Mouse (Mus musculus) liver, postnatal 0 days (tissue): ENCODE data around the gene Prss16. TPM values are rescaled to one million over a fixed set of nuclear protein-coding genes. Genes with fewer than 3 reads are reported as not detected.

ENCODE experiments used
- ATAC-seq: fragments of 200-750 bp; cut with Nextera tagmentation; 2 replicates; pipeline ENCODE4 v1.8.0; 2017; ENCODE audit warnings: mild to moderate bottlenecking, moderate library complexity
- DNase-seq: peaks from one replicate; pipeline ENCODE4 v3.0.0-alpha.2; 2016
- H3K27ac ChIP-seq: fragments of 300-500 bp; sonication (generic); 2 replicates; pipeline ENCODE4 v1.5.1; 2014; ENCODE audit warnings: antibody characterized with exemption, moderate library complexity, mild to moderate bottlenecking, low read depth
- H3K27me3 ChIP-seq: fragments of 300-500 bp; sonication (generic); 2 replicates; pipeline ENCODE4 v1.6.1; 2014; ENCODE audit warnings: low read length, control low read depth, mixed read lengths; ENCODE audit not compliant: insufficient read depth
- H3K36me3 ChIP-seq: fragments of 300-500 bp; sonication (generic); replicated peaks from 2 replicates; pipeline ENCODE4 v1.6.1; 2014; ENCODE audit warnings: mild to moderate bottlenecking, control low read depth, low read length, moderate library complexity, mixed read lengths; ENCODE audit not compliant: insufficient read depth
- H3K4me1 ChIP-seq: fragments of 300-500 bp; sonication (generic); 2 replicates; pipeline ENCODE4 v1.6.1; 2014; ENCODE audit warnings: antibody characterized with exemption, mild to moderate bottlenecking, control low read depth; ENCODE audit not compliant: insufficient read depth
- H3K4me2 ChIP-seq: fragments of 300-500 bp; sonication (generic); 2 replicates; pipeline ENCODE4 v1.6.1; 2014; ENCODE audit warnings: low read depth, mild to moderate bottlenecking, low read length, moderate library complexity, mixed read lengths
- H3K4me3 ChIP-seq: fragments of 300-500 bp; sonication (generic); 2 replicates; pipeline ENCODE4 v1.5.1; 2014; ENCODE audit warnings: low read depth, low read length
- H3K9ac ChIP-seq: fragments of 300-500 bp; sonication (generic); replicated peaks from 2 replicates; pipeline ENCODE4 v1.6.1; 2014; ENCODE audit warnings: mild to moderate bottlenecking, moderate library complexity
- H3K9me3 ChIP-seq: fragments of 300-500 bp; sonication (generic); 2 replicates; pipeline ENCODE4 v1.6.1; 2016; ENCODE audit warnings: mild to moderate bottlenecking, control low read depth, low read length, mixed read lengths
- CTCF ChIP-seq: sonication (generic); IDR thresholded peaks from 2 replicates; pipeline ENCODE4 v1.5.1; 2016; ENCODE audit warnings: antibody characterized with exemption, low read depth
- EP300 ChIP-seq: IDR thresholded peaks from 2 replicates; pipeline ENCODE4 v1.6.1; 2016; ENCODE audit warnings: antibody characterized with exemption, low read depth, mild to moderate bottlenecking
- WGBS: fragments of 180-500 bp; shearing (Covaris S2); extraction: QIAGEN DNeasy Blood & Tissue Kit; methylation state at CpG from one replicate; pipeline ENCODE4 v1.1.7; 2014; ENCODE audit not compliant: insufficient replicate concordance; 5-methylcytosine and 5-hydroxymethylcytosine counted together
- polyA plus RNA-seq: library from polyadenylated mRNA; unstranded; fragments of >200 nt; fragmentation: Nextera tagmentation; extraction: Ambion mirVana; gene quantifications from 2 replicates; pipeline ENCODE4 v1.2.1, GENCODE M21; 2015

Gene Prss16
- polyA plus RNA-seq, 1 experiment from 2014 or later: 0.92 TPM

GRCm38 (mm10) chr13:21998412-21998811 is 11.1 kb downstream of the Prss16 start:
- ATAC-seq (no peak), DNase-seq (no peak)
- no peak overlapping the region for H3K27ac ChIP-seq
- no peak for TF ChIP-seq EP300
- TF ChIP-seq CTCF: no peak
- 41% methylated on average over 3 of the region's 3 CpGs for WGBS
- no peaks in the 10 kb centered on the region for H3K9me3 ChIP-seq
- H3K4me1 ChIP-seq: peaks cover 20% of the 10 kb centered on the region
- H3K4me3 ChIP-seq: no peak overlapping the region
- H3K36me3 ChIP-seq: no peaks in the 10 kb centered on the region
- H3K4me2 ChIP-seq: no peak overlapping the region
- H3K27me3 ChIP-seq: peaks cover 66% of the 10 kb centered on the region
- no peak overlapping the region for H3K9ac ChIP-seq

- DNase-seq (no peak), ATAC-seq (no peak)
- H3K9me3 ChIP-seq: no peaks in the 10 kb centered on the region
- H3K4me1 ChIP-seq: peaks cover 20% of the 10 kb centered on the region
- no peak overlapping the region for H3K4me3 ChIP-seq
- WGBS: 15% methylated on average over 4 of the region's 4 CpGs
- H3K4me2 ChIP-seq: no peak overlapping the region
- no peaks in the 10 kb centered on the region for H3K36me3 ChIP-seq
- no peak overlapping the region for H3K9ac ChIP-seq
- H3K27ac ChIP-seq: no peak overlapping the region
- peaks cover 66% of the 10 kb centered on the region for H3K27me3 ChIP-seq
- no peak for TF ChIP-seq EP300
These were observed 11.7 kb downstream of the Prss16 start for GRCm38 (mm10) chr13:21997821-21998220.

GRCm38 (mm10) chr13:21997201-21997820 is 12.2 kb downstream of the Prss16 start:
- Histone ChIP-seq H3K36me3 (no peaks in the 10 kb centered on the region), H3K9ac (no peak overlapping the region), H3K9me3 (no peaks in the 10 kb centered on the region), H3K27ac (no peak overlapping the region), H3K4me2 (peak overlapping the region; percentile 66), H3K27me3 (peaks cover 66% of the 10 kb centered on the region), H3K4me1 (peaks cover 20% of the 10 kb centered on the region), H3K4me3 (peak overlapping the region; percentile 9; the same call in 1 of the 2 replicates)
- WGBS: 7% methylated on average over 21 of the region's 21 CpGs
- TF ChIP-seq EP300: no peak
- TF ChIP-seq CTCF: no peak
- no peak for DNase-seq
- ATAC-seq: no peak

GRCm38 (mm10) chr13:21996840-21997185 is 12.7 kb downstream of the Prss16 start:
- 2% methylated on average over 13 of the region's 13 CpGs for WGBS
- DNase-seq (no peak), ATAC-seq (no peak)
- Histone ChIP-seq H3K9ac (no peak overlapping the region), H3K4me2 (peak overlapping the region; percentile 66), H3K27me3 (peaks cover 66% of the 10 kb centered on the region), H3K36me3 (no peaks in the 10 kb centered on the region), H3K9me3 (no peaks in the 10 kb centered on the region), H3K27ac (no peak overlapping the region), H3K4me1 (peaks cover 20% of the 10 kb centered on the region), H3K4me3 (peak overlapping the region; percentile 9; the same call in 1 of the 2 replicates)
- TF ChIP-seq CTCF: no peak
- TF ChIP-seq EP300: no peak

GRCm38 (mm10) chr13:21996101-21996839 is 13.3 kb downstream of the Prss16 start:
- H3K36me3 ChIP-seq: no peaks in the 10 kb centered on the region
- ATAC-seq (no peak), DNase-seq (peak; percentile 59)
- peak overlapping the region; percentile 44 for H3K4me3 ChIP-seq
- no peak overlapping the region for H3K9ac ChIP-seq
- no peak overlapping the region for H3K27ac ChIP-seq
- no peaks in the 10 kb centered on the region for H3K9me3 ChIP-seq
- H3K27me3 ChIP-seq: peaks cover 65% of the 10 kb centered on the region
- TF ChIP-seq EP300: no peak
- TF ChIP-seq CTCF: no peak
- H3K4me1 ChIP-seq: peaks cover 20% of the 10 kb centered on the region
- WGBS: 3% methylated on average over 12 of the region's 12 CpGs
- H3K4me2 ChIP-seq: peak overlapping the region; percentile 66

GRCm38 (mm10) chr13:21995331-21995914 is 14.1 kb downstream of the Prss16 start:
- DNase-seq (peak; percentile 44), ATAC-seq (peak; percentile 51; the same call in 1 of the 2 replicates)
- Histone ChIP-seq H3K27ac (no peak overlapping the region), H3K9ac (no peak overlapping the region; the same call in 1 of the 2 replicates), H3K36me3 (no peaks in the 10 kb centered on the region), H3K4me2 (peak overlapping the region; percentile 66), H3K4me3 (peak overlapping the region; percentile 44), H3K9me3 (peaks cover 3% of the 10 kb centered on the region; the same call in 1 of the 2 replicates), H3K4me1 (peaks cover 16% of the 10 kb centered on the region), H3K27me3 (peaks cover 57% of the 10 kb centered on the region)
- TF ChIP-seq CTCF (peak; percentile 20; the same call in 1 of the 2 replicates), EP300 (no peak)
- 0% methylated on average over 21 of the region's 21 CpGs for WGBS
